Mouse (Mus musculus) kidney, embryonic 16.5 days (tissue): ENCODE results near the gene Rrp36. TPM values are rescaled to one million over a fixed set of nuclear protein-coding genes. Genes with fewer than 3 reads are reported as not detected.
A peak's percentile ranks its signal among the peaks of the same experiment; 100 is the strongest.

Experiments used
- ATAC-seq: fragments of 200-750 bp; cut with Nextera tagmentation; 2 replicates; pipeline ENCODE4 v1.8.0; 2017; ENCODE audit warnings: moderate TSS enrichment; ENCODE audit not compliant: low FRiP score, low TSS enrichment
- H3K27ac ChIP-seq: fragments of 300-500 bp; sonication (generic); 2 replicates; pipeline ENCODE4 v1.5.1; 2014; ENCODE audit warnings: low read length
- H3K27me3 ChIP-seq: fragments of 300-500 bp; sonication (generic); 2 replicates; pipeline ENCODE4 v1.6.1; 2014; ENCODE audit warnings: low read length, control low read depth, mixed read lengths; ENCODE audit not compliant: insufficient read depth
- H3K36me3 ChIP-seq: fragments of 300-500 bp; sonication (generic); 2 replicates; pipeline ENCODE4 v1.6.1; 2014; ENCODE audit warnings: low read length, control low read depth, mixed read lengths; ENCODE audit not compliant: insufficient read depth
- H3K4me1 ChIP-seq: fragments of 300-500 bp; sonication (generic); 2 replicates; pipeline ENCODE4 v1.6.1; 2014; ENCODE audit warnings: low read length, control low read depth, mixed read lengths; ENCODE audit not compliant: insufficient read depth
- H3K4me2 ChIP-seq: fragments of 300-500 bp; sonication (generic); replicated peaks from 2 replicates; pipeline ENCODE4 v1.6.1; 2014; ENCODE audit warnings: low read depth, low read length
- H3K4me3 ChIP-seq: fragments of 300-500 bp; sonication (generic); 2 replicates; pipeline ENCODE4 v1.5.1; 2014; ENCODE audit warnings: mild to moderate bottlenecking, low read length
- H3K9ac ChIP-seq: fragments of 300-500 bp; sonication (generic); replicated peaks from 2 replicates; pipeline ENCODE4 v1.6.1; 2014; ENCODE audit warnings: low read length
- H3K9me3 ChIP-seq: fragments of 300-500 bp; sonication (generic); 2 replicates; pipeline ENCODE4 v1.6.1; 2016; ENCODE audit warnings: low read length, control low read depth
- WGBS: fragments of 180-500 bp; shearing (Covaris S2); extraction: QIAGEN DNeasy Blood & Tissue Kit; methylation state at CpG from one replicate; pipeline ENCODE4 v1.1.7; 2014; 5-methylcytosine and 5-hydroxymethylcytosine counted together
- polyA plus RNA-seq: library from polyadenylated mRNA; unstranded; fragments of >200 nt; fragmentation: Nextera tagmentation; extraction: Ambion mirVana; gene quantifications from 2 replicates; pipeline ENCODE4 v1.2.1, GENCODE M21; 2015

Rrp36 gene
- polyA plus RNA-seq, 1 experiment from 2014 or later, result 69.2 TPM

DNA sequence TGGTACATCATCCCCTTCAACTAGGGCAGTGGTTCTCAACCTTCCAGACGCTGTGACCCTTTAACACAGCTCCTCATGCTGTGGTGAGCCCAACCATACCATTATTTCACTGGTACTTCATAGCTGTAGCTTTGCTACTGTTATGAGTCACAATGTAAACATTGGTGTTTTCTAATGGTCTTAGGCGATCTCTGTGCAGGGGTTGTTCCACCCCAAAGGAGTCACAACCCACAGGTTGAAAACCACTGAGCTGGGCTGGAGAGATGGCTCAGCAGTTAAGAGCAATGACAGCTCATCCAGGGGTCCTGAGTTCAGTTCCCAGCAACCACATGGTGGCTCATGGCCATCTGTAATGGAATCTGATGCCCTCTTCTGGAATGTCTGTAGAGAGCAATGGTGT is 17.2 kb upstream of the Rrp36 start:
- H3K4me2 ChIP-seq, result no peak overlapping the region
- no peak overlapping the region for H3K27ac ChIP-seq
- peaks cover 19% of the 10 kb centered on the region for H3K36me3 ChIP-seq
- no peaks in the 10 kb centered on the region for H3K4me1 ChIP-seq
- no peaks in the 10 kb centered on the region for H3K9me3 ChIP-seq
- ATAC-seq, result no peak
- H3K4me3 ChIP-seq, result no peak overlapping the region
- H3K27me3 ChIP-seq, result no peaks in the 10 kb centered on the region
- WGBS, result 91% methylated on average over 2 of the region's 2 CpGs
- no peak overlapping the region for H3K9ac ChIP-seq

DNA sequence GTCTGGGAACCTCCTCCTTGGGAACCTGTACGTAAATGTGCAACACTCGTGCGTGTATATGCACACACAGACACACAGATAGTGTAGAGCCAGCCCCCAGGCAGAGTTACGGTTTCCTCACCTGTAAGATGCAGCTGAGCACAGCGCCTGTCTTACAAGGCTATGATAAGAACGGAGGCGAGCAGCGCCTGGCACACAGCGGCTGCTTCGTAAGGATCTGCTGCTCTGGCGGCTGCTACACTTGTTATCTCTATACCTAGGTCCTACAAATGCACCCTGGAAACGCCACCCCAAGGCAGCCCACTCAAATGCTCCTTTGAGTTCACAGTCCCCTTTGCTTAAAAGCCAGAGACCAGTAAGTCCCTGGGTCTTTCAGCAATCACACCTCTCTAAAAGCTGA is 16.5 kb upstream of the Rrp36 start:
- Histone ChIP-seq H3K4me1 (no peaks in the 10 kb centered on the region), H3K27ac (no peak overlapping the region), H3K9me3 (no peaks in the 10 kb centered on the region), H3K27me3 (no peaks in the 10 kb centered on the region), H3K4me2 (no peak overlapping the region), H3K4me3 (no peak overlapping the region), H3K9ac (no peak overlapping the region), H3K36me3 (peaks cover 27% of the 10 kb centered on the region)
- no peak for ATAC-seq
- 95% methylated on average over 12 of the region's 12 CpGs for WGBS

DNA sequence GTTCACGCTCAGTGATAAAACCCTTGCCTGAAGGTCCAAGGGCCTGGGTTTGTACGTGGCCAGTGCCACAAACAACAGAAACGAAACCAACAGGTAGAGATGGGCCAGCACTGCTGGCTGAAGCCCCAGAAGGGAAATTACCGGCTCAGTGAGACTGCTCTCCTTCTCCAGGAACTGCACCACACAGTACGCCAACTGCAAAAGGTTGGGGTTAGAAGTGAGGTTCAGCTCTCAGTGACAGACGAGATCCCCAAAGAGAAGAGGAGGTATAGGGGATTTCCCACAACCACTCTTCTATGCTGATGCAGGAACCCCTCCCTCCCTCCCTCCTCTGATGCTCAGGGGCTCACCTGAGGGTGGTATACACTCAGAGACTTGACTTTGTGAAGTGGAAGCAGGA is 11.8 kb upstream of the Rrp36 start:
- Histone ChIP-seq H3K4me2 (no peak overlapping the region), H3K36me3 (peaks cover 50% of the 10 kb centered on the region), H3K4me1 (peaks cover 8% of the 10 kb centered on the region), H3K9ac (no peak overlapping the region), H3K4me3 (no peak overlapping the region), H3K27ac (no peak overlapping the region), H3K27me3 (no peaks in the 10 kb centered on the region), H3K9me3 (no peaks in the 10 kb centered on the region)
- 90% methylated on average over 6 of the region's 6 CpGs for WGBS
- ATAC-seq, result no peak

DNA sequence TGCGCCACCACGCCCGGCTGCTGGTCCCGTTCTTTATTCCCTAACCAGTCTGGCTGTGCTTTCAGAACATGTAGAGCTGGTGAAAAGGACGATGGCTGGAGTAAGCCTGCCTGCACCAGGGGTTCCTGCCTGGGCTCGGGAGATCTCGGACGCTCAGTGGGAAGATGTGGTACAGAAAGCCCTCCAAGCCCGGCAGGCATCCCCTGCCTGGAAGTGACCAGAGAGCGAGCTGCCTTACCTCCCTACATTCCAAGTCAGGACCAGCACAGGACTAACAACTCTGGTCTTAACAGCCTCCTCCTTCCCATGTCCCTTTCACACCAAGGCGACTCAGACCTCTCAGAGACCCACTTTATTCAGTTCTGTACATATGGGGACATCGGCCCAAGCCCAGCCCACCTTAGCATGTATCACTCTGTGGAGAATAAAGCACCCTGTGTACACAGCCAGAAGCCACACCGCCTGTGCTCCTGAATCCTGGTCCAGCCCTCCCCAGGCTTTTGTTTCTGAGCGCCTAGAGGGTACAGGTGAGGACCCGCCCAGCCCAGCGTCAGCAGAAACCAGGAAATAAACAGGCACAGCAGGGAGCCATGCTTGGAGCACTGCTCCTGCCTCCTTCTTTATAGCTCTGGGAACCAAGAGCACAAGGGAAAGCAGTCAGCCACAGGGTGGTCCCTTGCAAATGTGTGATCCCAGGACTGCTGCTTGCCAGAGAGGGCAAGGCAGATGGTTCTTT is 8.7 kb upstream of the Rrp36 start:
- Histone ChIP-seq H3K27me3 (no peaks in the 10 kb centered on the region), H3K4me1 (peaks cover 28% of the 10 kb centered on the region), H3K36me3 (peaks cover 51% of the 10 kb centered on the region), H3K4me3 (no peak overlapping the region), H3K27ac (no peak overlapping the region), H3K9ac (no peak overlapping the region), H3K9me3 (no peaks in the 10 kb centered on the region), H3K4me2 (no peak overlapping the region)
- 87% methylated on average over 16 of the region's 16 CpGs for WGBS
- ATAC-seq, result no peak

DNA sequence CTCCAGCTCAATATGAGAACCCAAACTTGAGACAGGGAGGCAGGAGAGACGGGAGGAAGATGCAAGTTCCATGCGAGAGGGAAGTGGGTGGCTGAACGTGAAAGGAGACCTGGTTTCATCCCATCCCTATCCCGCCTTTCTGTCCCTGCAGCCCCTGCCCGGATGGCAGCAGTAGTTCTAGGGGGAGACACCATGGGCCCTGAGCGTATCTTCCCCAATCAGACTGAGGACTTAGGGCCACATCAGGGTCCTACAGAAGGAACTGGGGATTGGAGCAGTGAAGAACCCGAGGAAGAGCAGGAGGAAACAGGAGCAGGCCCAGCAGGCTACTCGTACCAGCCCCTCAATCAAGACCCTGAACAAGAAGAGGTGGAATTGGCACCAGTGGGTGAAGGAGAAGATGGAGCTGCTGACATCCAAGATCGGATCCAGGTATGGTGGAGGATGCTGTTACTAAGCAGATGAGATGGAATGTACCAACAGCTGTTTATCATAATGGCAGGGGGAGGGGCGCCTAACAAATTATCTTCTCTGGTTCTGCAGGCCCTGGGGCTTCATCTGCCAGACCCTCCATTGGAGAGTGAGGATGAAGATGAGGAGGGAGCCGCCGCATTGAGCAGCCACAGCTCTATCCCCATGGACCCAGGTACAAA is 7.4 kb upstream of the Rrp36 start:
- no peak for ATAC-seq
- no peaks in the 10 kb centered on the region for H3K9me3 ChIP-seq

DNA sequence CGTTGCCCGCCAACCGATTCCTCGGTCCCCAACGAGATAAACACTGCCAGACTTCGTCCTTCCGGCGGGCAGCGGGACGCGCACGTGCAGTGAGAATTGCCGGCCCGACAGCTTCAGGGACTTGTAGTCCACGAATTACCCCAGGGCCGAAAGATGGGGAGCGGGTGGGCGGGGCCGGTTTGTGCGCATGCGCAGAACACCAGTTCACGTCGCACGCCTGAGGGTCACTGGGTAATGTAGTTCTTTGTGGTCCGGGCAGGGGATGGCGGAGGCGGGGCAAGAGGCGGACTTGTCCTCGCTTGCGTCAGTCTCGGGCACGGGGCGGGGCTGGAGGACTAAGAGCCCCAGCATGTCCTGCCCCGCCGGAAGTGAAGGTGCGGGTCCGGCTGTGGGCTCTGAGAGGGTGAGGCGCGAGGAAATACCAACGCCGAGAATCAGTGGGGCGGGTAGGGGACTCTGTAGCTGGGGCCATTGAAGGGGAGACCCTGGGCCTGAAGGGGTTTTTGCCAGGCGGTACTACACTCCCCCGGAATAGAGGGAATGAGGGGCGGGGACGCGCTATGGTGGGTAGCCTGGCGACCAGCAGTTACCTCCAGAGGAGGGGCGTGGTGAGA is 6.7 kb upstream of the Rrp36 start, which contains the start of gene Klhdc3:
TSS of gene Klhdc3 (minus strand) at position 155 of the 614 bp plus-strand sequence.
- peak; percentile 97 for ATAC-seq
- H3K9ac ChIP-seq, result peak within 1 kb of the TSS; percentile 82
- peak within 1 kb of the TSS; percentile 97 for H3K27ac ChIP-seq
- H3K9me3 ChIP-seq, result no peaks in the 10 kb centered on the region
- peak within 1 kb of the TSS; percentile 75 for H3K4me2 ChIP-seq
- H3K4me1 ChIP-seq, result peaks cover 28% of the 10 kb centered on the region
- WGBS, result under 1% methylated on average over 49 of the region's 49 CpGs
- no peaks in the 10 kb centered on the region for H3K27me3 ChIP-seq
- H3K36me3 ChIP-seq, result peaks cover 54% of the 10 kb centered on the region
- peak within 1 kb of the TSS; percentile 91 for H3K4me3 ChIP-seq

More for the DNA sequence above, 7.4 kb upstream of the Rrp36 start:
- WGBS, result 25% methylated on average over 12 of the region's 12 CpGs
- Histone ChIP-seq H3K9ac (peak overlapping the region; percentile 74), H3K36me3 (peaks cover 54% of the 10 kb centered on the region), H3K27ac (peak overlapping the region; percentile 75; the same call in 1 of the 2 replicates), H3K4me1 (peaks cover 28% of the 10 kb centered on the region), H3K4me2 (peak overlapping the region; percentile 75), H3K4me3 (peak overlapping the region; percentile 91), H3K27me3 (no peaks in the 10 kb centered on the region)

DNA sequence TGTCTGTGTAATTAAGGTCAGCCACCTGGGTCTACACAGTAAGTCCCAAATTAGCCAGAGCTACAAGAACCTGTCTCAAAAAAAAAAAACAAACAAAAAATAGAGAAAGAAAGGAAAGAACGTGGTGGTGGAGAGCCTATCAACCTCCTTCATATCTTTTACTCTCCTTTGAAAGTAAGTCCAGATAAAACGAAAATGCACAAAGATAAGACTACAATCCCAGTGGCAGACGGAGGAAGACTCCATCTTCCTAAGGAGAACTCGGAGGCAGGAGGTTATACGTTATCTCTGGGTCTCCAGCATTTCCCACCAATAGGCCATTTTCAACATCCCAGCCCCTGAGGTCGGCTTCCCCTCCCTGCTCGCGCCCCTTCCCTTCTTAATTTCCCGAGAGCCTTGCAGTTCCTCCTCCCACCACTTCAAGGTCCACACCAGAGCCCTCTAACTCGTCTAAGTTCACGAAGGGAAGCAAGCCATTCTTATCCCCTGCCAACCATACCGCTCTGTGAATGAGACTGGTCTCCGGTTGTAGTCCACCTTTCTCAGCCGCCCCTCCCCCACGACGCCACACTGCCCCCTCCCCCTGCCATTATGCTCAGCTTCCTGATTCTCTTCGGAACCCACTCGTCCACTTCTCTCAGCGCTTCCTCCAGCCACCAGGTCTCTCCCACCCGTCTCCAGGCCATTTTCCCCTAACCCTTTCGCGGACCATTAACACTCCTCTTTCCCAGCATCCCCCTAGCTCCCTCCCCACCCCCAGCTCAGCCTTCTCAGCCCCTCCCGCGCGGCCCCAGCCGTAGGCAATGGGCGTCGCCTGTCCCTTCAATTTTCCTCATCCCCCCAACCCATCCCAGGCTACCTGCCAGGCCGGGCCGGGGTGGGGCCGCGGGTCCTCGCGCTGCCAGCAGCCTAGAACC is 5.9 kb upstream of the Rrp36 start:
- Histone ChIP-seq H3K9ac (peak overlapping the region; percentile 82), H3K4me2 (peak overlapping the region; percentile 70), H3K4me3 (peak overlapping the region; percentile 91), H3K9me3 (no peaks in the 10 kb centered on the region), H3K4me1 (peaks cover 31% of the 10 kb centered on the region), H3K27ac (peak overlapping the region; percentile 97), H3K36me3 (peaks cover 48% of the 10 kb centered on the region), H3K27me3 (no peaks in the 10 kb centered on the region)
- 0% methylated on average over 33 of the region's 34 CpGs for WGBS
- ATAC-seq, result peak; percentile 44

DNA sequence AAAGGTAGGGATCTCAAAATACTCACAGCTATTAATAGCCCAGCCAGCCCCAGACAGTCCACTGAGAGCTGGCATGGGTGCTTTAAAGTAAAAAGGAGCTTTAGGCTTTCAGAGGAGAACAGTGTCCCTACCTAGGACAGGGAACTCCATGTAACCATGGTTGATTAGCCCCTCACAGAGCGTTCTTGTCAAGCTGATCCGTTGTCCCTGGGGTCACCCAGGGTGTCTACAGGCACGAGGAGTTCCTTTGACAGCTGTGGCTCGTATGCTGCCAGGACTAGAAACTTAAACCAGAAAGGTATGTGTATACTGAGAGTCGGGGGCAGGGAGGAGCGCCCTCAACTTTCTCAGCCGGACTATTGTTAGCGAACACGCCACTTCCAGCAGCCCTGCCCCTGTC is 4.8 kb upstream of the Rrp36 start:
- WGBS, result 23% methylated on average over 9 of the region's 9 CpGs
- ATAC-seq, result no peak
- Histone ChIP-seq H3K9ac (peak overlapping the region; percentile 82), H3K36me3 (peaks cover 37% of the 10 kb centered on the region), H3K4me1 (peaks cover 40% of the 10 kb centered on the region), H3K4me2 (peak overlapping the region; percentile 70), H3K27me3 (no peaks in the 10 kb centered on the region), H3K27ac (peak overlapping the region; percentile 97; the same call in 1 of the 2 replicates), H3K9me3 (no peaks in the 10 kb centered on the region), H3K4me3 (peak overlapping the region; percentile 91)

DNA sequence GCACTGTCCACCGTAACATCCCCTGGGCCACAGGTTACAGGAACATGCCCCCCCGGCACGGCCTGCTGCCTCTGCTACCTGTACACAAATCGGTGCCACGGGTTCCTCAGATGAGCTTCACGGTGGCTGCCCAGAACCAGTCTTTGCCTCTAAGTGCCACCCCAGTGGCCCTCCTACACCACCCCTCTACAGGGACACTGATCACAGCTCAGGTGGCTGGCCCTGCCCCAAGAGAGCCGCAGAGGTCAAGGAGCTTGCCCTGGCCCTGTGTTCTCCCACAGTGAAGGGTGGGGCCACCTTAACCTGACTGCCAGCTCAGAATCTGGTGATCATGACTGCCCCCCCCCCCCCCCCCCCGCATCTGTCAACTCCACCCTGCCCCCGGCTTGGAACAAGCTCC is 4.3 kb upstream of the Rrp36 start, which contains the start of gene Mea1:
TSS of gene Mea1 (plus strand) at position 378 of the 400 bp plus-strand sequence.
- peak within 1 kb of the TSS; percentile 91 for H3K4me3 ChIP-seq
- H3K9ac ChIP-seq, result peak within 1 kb of the TSS; percentile 82
- H3K27ac ChIP-seq, result peak within 1 kb of the TSS; percentile 97; the same call in 1 of the 2 replicates
- peak within 1 kb of the TSS; percentile 70 for H3K4me2 ChIP-seq
- H3K36me3 ChIP-seq, result peaks cover 32% of the 10 kb centered on the region
- ATAC-seq, result no peak
- no peaks in the 10 kb centered on the region for H3K27me3 ChIP-seq
- H3K4me1 ChIP-seq, result peaks cover 41% of the 10 kb centered on the region
- 61% methylated on average over 8 of the region's 9 CpGs for WGBS
- H3K9me3 ChIP-seq, result no peaks in the 10 kb centered on the region
